Mouse (Mus musculus) MEL (cell line): ENCODE measurements around the gene Zfp280b.

Experiments
- GATA1 ChIP-seq: IDR thresholded peaks from 2 replicates; pipeline ENCODE4 v1.6.1; 2011; ENCODE audit warnings: low read depth, low read length, improper control_type of control experiment
- MAFK ChIP-seq: IDR thresholded peaks from 2 replicates; pipeline ENCODE4 v1.6.1; 2011; ENCODE audit warnings: low read depth, mild to moderate bottlenecking, low read length, improper control_type of control experiment, borderline replicate concordance
- MAX ChIP-seq: IDR thresholded peaks from 2 replicates; pipeline ENCODE4 v1.6.1; 2011; ENCODE audit warnings: low read length, improper control_type of control experiment
- POLR2AphosphoS5 ChIP-seq: IDR thresholded peaks from 2 replicates; pipeline ENCODE4 v1.6.1; 2012; ENCODE audit warnings: low read depth, borderline replicate concordance, mild to moderate bottlenecking, inconsistent platforms, low read length, moderate library complexity, mixed read lengths

DNA sequence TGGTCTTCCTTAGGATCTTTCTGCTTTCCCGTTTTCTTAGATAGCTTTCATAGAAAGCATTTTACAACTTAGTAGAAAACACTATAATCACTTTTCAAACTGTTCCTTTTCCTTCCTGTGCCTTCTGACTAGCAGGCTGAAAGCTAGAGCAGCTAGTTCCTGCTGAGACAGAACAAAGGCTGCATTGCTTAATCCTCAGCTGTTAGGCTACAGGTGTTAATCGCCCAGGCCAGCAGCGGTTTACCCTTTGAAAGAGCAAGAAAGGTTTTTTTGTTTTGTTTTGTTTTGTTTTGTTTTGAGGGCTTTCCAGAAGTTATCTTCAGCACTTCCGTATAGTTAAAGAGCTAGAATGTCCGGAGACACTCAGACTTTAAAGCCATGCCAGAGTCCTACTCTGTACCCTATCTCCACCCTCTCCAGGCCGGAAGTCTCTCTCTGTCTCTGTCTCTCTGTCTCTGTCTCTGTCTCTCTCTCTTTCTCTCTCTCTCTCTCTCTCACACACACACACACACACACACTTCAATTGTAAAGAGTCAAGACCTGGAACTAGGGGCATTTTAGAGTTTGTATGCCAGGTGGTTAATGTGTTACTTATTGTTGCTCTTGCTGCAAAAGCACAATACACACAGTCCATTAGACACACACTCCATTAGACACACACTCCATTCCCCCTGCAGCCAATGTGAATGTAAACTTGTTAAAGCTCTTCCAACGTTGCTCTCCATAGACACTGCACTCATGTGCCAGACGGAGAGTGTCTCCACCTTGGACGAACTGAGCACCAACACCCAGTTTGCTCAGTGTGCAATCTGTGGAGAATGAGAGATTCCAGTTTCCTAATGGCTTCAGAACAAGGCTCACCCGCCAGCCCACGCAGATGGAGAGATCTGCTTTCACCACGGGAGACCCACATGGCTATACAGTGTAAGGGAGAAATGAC is 35.5 kb downstream of the Zfp280b start:
- TF ChIP-seq GATA1 (no peak), MAFK (no peak), MAX (no peak), POLR2AphosphoS5 (no peak)
